Mouse (Mus musculus) mouse trophoblast stem cell (cell line): ENCODE data around the gene Gm20822.
"Not testable (repeated sequence)": the region's sequence is repeated elsewhere in the genome, so short reads cannot be mapped to it uniquely, and the experiment has no call there.

Experiments used
- in situ Hi-C, 2 experiments: fragments of 300-500 bp; cut with MseI, MboI; formaldehyde crosslinking; loops; 2 replicates in 1 of 2; 3 replicates in 1 of 2; pipeline ENCODE4 v1.15.1; 2025

The Gm20822 gene

GRCm38 (mm10) chrY:15884671-15885070 lies at the start of gene Gm20822:
TSS of gene Gm20822 (minus strand) at chrY:15884771.
- in situ Hi-C loops: not testable (repeated sequence)
